Mouse (Mus musculus) gastrocnemius, adult 18-20 months (tissue): Measurements from ENCODE around the gene Akr1b3. TPM values are rescaled to one million over a fixed set of nuclear protein-coding genes. Genes with fewer than 3 reads are reported as not detected.

ENCODE experiments used
- DNase-seq: peaks from one replicate; pipeline ENCODE4 v3.0.0; 2021; ENCODE audit warnings: low spot score
- total RNA-seq, 2 experiments: library from RNA; stranded (reverse); gene quantifications; 2 replicates each; pipeline ENCODE4 v1.2.3; 2021

Akr1b3 gene
- total RNA-seq, 2 experiments from 2014 or later, result 171 to 189 TPM

DNA sequence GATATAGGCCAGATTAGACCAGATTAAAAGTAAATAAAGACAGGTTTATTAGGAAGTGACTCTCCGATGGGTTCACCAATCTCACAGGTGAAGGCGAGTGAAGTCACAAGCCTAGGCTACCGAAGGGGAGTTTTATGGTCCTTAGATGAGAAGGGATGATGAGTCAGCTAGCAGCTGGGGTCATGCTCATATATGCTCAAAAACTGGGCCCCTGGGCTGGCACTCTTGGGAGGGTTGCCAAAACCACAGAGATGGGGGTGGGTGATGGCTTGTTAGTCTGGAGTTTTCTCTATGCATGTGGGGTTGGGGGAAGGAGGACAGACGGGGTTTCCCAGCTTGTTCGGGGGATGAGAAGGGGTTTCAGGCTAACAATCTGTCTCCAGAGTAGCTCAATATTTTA lies 44.8 kb downstream of the Akr1b3 start:
- DNase-seq, result no peak

DNA sequence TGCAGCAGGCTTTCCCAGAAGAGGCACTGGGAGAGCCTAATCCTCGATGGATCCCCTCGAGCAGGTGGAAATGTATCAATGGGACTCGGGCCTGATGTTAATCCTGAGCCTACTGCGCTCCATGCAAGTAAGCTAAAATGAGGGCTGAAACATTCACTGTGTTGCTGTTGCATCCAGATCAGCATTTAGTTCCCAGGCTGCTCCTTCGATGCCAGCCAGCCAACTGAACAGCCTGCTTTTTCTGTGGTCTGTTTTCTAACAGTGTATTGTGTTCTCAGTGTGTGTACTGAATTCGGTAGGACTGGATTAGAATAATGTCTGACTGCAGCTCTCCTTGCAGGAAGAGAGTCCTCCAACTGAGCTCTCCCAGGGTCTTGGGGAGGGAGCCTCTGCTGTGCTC lies 46.6 kb downstream of the Akr1b3 start:
- no peak for DNase-seq

DNA sequence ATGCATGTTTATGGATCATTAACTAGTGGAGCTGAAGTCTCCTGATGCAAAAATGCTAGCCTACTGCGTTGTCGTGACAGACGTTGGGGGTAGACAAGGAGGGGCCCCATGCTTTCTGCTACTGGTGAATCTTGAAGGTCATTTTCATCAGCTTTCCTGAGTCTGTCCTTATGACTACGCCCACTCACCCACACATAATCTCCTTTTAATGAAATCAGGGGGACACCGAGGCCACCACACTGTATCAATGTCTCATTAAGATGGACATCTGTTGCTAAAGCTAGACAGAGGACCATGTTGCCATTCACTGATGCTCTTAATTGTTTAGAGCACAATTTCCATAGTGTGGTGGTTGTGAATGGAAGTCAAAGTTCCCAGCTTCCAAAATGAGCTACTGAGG lies 58.7 kb downstream of the Akr1b3 start:
- no peak for DNase-seq

Other genes starting within 250 kb of the Akr1b3 start
- 1 to 10 TPM; 7.9 to 8.0 TPM for gene Slc35b4, start 140.4 kb downstream of the Akr1b3 start, total RNA-seq
- 1 to 10 TPM; 2.6 TPM for gene Akr1b8, start 36.6 kb upstream of the Akr1b3 start, total RNA-seq
- 10 to 100 TPM; 53.7 to 55.5 TPM for gene Akr1b10, start 66.7 kb upstream of the Akr1b3 start, total RNA-seq
- not detected for gene Akr1b7, start 94.9 kb upstream of the Akr1b3 start, total RNA-seq
- 100 to 1,000 TPM in 1 of 2 experiments, 10 to 100 TPM in 1; 97.7 to 105 TPM for gene Bpgm, start 158.7 kb upstream of the Akr1b3 start, total RNA-seq